Mouse (Mus musculus) urinary bladder, postnatal 25 days (tissue): ENCODE measurements around the gene Tmprss6.

Experiments
- DNase-seq: peaks from one replicate; pipeline ENCODE4 v3.0.0; 2022; ENCODE audit warnings: low spot score

Tmprss6 gene

DNA sequence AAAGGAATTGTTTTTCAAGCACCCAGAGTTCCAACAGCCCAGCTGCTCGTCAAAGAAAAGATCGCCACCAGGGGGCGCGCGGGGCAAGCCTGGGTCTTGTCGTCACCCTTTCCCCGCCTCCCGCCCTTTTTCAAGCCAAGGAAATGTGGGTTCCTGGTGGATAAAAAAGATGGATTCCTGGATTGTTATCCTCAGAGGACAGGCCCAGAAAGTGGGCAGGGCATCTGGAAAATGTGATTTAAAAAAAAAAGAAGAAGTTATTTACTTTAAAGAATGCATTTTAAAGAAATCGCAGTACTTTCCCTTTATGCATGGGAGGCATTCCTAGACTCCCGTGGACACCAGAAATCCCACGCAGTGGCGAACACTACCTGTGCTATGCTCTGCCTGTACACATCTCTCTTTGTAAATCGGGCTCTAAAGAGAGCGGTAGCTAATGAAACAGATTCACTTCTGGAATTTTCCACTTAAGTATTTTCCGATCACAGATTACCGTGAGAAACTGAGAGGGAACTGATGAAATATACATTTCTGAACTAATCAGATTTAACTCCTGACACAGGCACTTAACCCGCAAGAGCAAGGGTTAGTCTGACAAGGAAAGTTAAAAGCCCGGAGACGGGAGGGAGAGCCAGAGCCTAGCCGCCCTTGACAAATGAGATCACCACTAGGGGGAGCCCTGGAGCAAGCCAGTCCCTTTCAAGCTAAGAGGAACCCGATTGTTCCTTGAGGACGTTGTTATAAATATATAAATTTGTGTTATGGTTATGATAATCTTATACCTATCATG, 20.5 kb downstream of the Tmprss6 start:
- peak; percentile 98 for DNase-seq

DNA sequence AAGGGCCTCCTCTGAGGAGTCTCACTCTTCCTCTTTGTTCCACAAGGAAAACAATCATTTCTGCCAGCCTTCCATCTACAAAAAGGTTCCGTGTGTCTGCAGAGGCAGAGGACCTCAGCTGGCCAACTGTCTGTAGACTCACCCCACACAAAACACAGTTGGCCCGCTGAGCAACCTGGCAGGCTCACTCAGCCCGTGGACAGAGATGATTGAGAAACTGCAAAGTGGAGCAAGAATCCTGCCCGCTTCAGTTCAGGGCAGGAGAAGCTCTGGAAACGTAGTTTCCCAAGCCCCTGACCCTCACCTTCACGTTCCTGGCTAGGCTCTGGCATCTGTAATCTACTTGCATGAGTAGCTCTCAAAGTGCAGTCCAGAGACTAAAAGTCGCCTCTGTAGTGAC, 21.3 kb downstream of the Tmprss6 start:
- DNase-seq, result no peak

DNA sequence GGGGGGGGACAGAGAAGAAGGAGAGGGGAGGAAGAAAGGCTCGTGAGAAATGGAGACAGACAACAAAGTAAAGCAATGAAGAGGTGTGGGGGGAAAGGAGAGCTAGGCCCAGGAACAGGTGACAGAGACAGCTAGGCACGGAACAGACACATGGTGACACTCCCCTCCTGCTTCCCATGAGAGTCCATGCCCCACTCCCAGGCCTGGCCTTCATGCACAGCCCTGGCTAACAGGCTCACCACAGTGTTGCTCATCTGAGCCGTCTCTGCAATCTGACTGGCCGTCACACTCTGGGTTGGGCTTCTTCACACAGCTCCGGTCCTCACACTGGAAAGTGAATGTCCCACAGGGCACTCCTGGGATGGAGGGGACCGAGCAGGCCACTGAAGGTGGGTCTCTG, 24.6 kb downstream of the Tmprss6 start:
- no peak for DNase-seq

DNA sequence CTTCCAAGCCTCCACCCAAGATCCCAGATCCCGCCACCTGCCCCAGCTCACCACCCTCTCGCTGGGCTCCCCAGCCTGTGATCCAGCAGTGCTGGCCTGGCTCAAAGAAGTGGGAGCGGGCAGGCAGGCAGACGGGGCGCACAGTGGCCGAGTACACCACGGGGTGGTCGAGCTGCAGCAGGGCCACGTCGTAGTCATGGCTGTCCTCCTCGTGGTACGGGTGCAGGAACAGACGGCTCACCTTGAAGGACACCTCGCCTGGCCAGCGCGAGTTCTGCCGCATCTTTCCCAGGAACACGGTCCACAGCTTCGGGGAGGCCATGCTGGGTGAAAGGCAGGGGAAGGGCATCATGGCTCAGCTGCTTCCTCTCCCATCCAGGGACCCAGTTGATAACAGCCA, 26.2 kb downstream of the Tmprss6 start:
- DNase-seq, result no peak

GRCm38 (mm10) chr15:78438973-78439372, 29.5 kb downstream of the Tmprss6 start:
- no peak for DNase-seq

DNA sequence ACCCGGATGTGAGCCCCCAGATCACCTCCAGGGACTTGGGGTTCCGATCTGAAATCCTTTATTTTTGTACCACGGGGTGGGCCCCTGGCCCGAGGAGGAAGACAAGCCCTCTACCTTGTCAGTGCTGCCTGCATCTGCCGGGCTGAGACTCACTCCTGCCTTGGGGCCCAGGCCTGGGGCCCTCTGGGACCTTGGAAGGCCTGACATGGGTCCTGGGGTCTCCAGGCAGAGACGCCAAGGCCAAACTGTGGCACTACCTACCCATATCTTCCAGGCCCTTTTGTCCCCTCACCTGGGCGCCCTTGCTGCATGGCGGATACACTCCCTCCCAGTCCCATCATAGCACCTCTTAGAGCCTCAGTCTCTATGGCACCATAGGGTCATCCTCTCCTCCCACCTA, 29.9 kb downstream of the Tmprss6 start:
- no peak for DNase-seq

GRCm38 (mm10) chr15:78438018-78438394, 30.4 kb downstream of the Tmprss6 start:
- no peak for DNase-seq

GRCm38 (mm10) chr15:78437237-78438017, 31.0 kb downstream of the Tmprss6 start:
- DNase-seq, result peak; percentile 43

DNA sequence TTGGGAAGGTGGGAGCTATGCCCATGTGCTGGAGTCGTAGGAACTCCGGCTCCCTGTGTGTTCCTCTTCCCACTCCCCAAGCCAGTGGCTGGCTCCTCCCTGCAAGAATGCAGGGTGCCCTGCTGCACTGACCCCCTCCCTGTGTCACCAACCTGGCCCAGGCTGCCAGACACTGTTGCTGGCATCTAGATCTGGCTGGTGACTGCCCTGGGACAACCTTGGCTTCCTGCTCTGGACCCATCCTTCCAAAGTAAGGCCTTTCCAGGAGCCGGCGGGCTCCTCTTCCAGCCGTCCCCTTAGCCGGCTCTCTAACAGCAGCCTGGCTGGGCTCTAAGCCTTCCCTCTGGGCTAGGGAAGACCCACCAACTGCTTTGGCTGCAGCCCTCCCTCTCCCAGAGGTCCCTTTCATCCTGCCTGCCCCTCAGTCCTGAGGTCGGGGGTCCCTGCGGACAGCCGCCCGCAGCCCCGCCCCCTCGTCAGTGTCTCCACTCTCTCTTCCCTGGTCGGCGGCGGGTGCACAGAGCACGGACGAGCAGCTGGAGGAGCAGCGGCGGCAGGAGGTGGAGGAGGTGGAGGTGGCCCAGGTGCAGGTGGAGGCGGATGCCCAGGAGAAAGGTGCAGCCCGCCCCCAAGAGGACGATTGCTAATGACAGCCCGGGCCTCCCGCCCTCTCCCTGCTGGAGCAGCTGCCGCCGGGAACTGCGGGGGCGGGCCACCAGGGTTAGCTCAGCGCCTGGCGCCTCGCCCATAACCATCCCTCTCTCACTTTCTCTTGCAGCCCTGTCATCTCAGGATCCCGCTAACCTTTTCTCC, 31.8 kb downstream of the Tmprss6 start:
- peak; percentile 84 for DNase-seq

- DNase-seq, result no peak
These were observed 32.8 kb downstream of the Tmprss6 start for GRCm38 (mm10) chr15:78435681-78436080.

DNA sequence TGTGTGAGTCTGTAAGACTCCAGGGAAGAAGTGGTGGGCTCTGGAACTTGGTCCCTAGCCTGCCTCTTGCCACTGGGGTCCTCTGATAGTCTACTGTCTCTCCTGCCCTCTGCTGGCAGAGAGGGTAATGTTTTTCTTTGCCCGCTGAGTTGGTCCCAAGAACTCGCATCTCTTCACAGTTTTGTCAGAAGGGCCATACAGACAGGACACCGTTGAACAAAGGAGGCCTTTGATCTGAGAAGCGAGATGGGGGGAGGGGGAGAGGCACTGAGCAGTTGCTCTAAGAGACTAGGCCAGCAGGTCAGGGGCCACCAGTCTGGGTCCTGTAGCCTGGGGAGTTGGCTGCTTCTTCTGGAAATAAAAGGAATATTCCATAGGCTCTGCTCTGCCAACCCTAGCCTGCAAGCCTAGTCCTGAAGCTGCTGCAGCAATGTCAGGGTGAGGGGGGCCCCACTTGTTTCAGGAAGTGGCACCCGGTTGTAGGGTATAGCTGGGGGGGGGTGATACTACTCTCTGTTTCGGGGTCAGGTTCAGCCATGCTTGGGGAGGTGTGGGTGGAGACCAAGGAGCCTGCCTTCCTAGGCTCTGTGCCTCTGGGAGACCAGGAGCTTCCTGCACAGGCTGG, 33.4 kb downstream of the Tmprss6 start:
- no peak for DNase-seq

GRCm38 (mm10) chr15:78431541-78432121, 36.8 kb downstream of the Tmprss6 start:
- DNase-seq, result no peak

GRCm38 (mm10) chr15:78430874-78431273, 37.6 kb downstream of the Tmprss6 start:
- no peak for DNase-seq

DNA sequence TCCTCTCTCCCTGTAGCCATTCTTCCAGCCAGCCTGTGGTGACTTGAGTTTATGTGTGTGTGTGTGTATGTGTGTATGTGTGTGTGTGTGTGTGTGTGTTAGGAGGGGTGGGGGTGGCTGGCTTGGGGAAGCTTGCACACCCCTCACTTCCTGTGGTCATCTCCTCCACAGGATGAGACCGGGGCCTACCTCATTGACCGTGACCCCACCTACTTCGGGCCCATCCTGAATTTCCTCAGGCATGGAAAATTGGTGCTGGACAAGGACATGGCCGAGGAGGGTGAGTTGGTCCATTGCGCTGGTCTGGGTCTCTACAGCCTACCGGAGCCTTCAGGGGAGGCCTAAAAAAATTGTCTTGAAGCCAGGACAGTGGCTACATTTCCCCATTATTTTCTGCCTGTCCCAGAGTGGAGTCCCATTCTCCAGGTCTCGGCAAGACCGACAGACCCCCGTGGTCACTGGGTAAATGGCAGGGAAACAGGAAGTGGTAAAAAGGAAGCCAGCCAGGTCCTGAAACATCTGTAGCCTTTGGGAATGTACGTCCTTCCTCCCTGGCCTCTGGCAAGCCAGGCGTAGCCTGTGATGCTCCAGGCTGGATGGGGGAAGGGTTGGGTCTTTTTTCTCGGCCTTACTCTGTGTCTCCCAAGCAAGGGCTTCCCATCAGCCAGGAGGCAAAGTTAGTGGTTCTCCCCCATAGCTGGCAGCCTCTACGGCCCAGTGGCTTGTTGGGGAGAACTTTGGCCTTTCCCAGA, 38.4 kb downstream of the Tmprss6 start:
- DNase-seq, result no peak

GRCm38 (mm10) chr15:78429139-78429459, 39.3 kb downstream of the Tmprss6 start:
- DNase-seq, result no peak

DNA sequence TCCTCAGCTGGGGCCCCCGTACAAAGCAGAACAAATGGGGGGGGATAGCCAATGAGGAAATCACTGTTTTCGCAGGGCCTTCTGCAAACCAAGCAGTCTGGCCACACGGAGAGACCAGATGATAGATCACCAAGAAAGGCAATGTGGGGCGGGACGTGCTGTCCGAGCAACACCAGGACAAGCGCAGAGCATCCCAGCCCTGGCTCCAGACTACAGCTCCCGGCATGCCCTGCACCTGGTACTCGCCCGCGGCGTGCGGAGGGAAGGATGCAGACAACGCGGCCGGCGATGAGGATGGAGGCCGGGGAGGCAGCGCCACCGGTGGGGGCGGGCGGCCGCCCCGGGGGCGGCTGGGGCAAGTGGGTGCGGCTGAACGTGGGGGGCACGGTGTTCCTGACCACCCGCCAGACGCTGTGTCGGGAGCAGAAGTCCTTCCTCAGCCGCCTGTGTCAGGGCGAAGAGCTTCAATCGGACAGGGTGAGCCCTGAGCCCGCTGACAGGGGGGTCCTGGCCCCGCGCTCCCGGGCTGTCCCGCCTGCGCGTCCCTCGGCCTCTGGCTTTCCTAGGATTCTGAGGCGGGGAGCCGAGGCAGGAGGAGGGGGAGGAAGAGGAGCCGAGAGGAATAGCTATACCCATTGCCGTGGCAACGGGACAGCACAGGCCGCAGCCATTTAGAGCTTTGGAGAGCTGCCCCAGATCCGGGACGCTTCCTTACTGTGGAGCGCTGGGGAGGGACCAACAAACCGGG, 39.9 kb downstream of the Tmprss6 start, which contains the start of gene Kctd17:
Kctd17 (plus strand) TSS at position 174 of the 748 bp plus-strand sequence.
- peak; percentile 59 for DNase-seq

DNA sequence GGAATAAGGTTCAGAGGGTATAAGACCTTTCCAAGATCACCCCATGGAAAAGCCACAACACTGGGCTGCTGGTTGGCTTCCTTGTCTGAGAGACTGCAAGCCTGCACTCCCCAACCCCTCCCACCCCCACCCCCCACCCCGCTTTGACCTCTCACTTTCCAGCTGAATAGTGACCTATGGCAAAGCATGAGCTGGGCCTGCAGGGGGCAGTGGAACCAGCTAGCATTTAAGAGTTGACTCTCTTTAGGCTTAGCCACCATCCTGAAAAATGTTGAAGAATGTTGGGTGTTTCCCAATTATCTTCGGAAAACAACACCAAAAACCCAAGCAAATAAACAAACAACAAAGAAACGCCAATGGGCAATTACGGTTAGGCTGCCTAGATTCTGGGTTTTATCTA, 43.2 kb downstream of the Tmprss6 start:
- DNase-seq, result no peak

DNA sequence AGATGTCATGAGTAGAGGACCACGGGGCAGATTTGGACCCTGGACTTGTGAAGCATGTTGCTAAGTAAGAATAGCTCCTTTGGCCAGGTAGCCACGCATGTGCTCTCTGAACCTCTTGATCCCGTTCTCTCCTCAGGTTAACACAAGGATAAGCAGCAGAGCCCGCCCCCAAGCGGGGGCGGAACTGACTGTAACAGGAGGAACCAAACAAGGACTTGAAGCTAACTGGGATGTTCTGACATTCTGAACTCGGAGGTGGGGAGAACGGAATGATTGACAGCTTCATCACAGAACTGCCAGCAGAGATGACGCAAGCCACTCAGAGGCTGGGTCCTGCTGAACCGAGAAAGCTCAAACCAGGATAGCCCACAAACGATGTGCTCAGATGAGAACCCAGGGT, 43.9 kb downstream of the Tmprss6 start:
- no peak for DNase-seq

- peak; percentile 91 for DNase-seq
These were observed 46.1 kb downstream of the Tmprss6 start for GRCm38 (mm10) chr15:78422046-78422956.
